Mouse (Mus musculus) liver, embryonic 13.5 days (tissue): ENCODE measurements around the gene Dcakd. TPM values are rescaled to one million over a fixed set of nuclear protein-coding genes. Genes with fewer than 3 reads are reported as not detected.

Experiments
- ATAC-seq: fragments of 200-750 bp; cut with Nextera tagmentation; 2 replicates; pipeline ENCODE4 v1.8.0; 2017; ENCODE audit warnings: low read depth, mild to moderate bottlenecking, moderate number of reproducible peaks, moderate library complexity
- DNase-seq: peaks from one replicate; pipeline ENCODE4 v3.0.0; 2022
- H3K27ac ChIP-seq: fragments of 300-500 bp; sonication (generic); 2 replicates; pipeline ENCODE4 v1.5.1; 2015; ENCODE audit warnings: moderate library complexity, mild to moderate bottlenecking, inconsistent platforms
- H3K27me3 ChIP-seq: fragments of 300-500 bp; sonication (generic); 2 replicates; pipeline ENCODE4 v1.6.1; 2015; ENCODE audit warnings: mild to moderate bottlenecking, inconsistent platforms
- H3K36me3 ChIP-seq: fragments of 300-500 bp; sonication (generic); 2 replicates; pipeline ENCODE4 v1.6.1; 2015; ENCODE audit warnings: mild to moderate bottlenecking, inconsistent platforms
- H3K4me1 ChIP-seq: fragments of 300-500 bp; sonication (generic); replicated peaks from 2 replicates; pipeline ENCODE4 v1.6.1; 2015; ENCODE audit warnings: inconsistent platforms
- H3K4me2 ChIP-seq: fragments of 300-500 bp; sonication (generic); 2 replicates; pipeline ENCODE4 v1.6.1; 2015; ENCODE audit warnings: inconsistent platforms, mild to moderate bottlenecking, moderate library complexity
- H3K4me3 ChIP-seq: fragments of 300-500 bp; sonication (generic); replicated peaks from 2 replicates; pipeline ENCODE4 v1.5.1; 2015; ENCODE audit warnings: mild to moderate bottlenecking, inconsistent platforms
- H3K9ac ChIP-seq: fragments of 300-500 bp; sonication (generic); 2 replicates; pipeline ENCODE4 v1.6.1; 2015; ENCODE audit warnings: mild to moderate bottlenecking, inconsistent platforms
- H3K9me3 ChIP-seq: fragments of 300-500 bp; sonication (generic); replicated peaks from 2 replicates; pipeline ENCODE4 v1.6.1; 2016; ENCODE audit warnings: inconsistent platforms
- WGBS: fragments of 180-500 bp; shearing (Covaris S2); methylation state at CpG from one replicate; pipeline ENCODE4 v1.1.7; 2015; ENCODE audit not compliant: insufficient replicate concordance; 5-methylcytosine and 5-hydroxymethylcytosine counted together
- polyA plus RNA-seq: library from polyadenylated mRNA; unstranded; fragments of >200 nt; fragmentation: Nextera tagmentation; extraction: Ambion mirVana; gene quantifications from 2 replicates; pipeline ENCODE4 v1.2.1, GENCODE M21; 2015

The Dcakd gene
- polyA plus RNA-seq, 1 experiment from 2014 or later: 29.9 TPM

DNA sequence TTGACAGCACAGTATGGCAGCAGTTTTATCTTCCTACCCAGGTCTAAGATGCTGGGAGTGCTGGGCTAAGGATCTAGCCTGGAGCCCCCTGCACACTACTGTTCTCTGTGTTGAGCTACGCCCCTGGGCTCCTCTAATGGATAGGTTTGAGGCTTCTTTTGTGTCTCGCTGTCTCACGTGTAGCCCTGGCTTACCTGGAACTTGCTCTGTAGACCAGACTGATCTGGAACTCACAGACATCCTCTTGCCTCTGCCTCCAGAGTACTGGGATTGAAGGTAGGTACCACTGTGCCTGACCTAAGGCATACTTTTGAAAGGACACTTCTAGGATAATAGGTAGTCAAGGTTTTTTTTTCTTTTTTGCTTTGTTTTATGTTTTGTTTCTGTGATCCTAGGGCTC lies 15.8 kb upstream of the Dcakd start:
- DNase-seq (no peak), ATAC-seq (no peak)
- no peak overlapping the region for H3K9ac ChIP-seq
- peaks cover 24% of the 10 kb centered on the region for H3K4me1 ChIP-seq
- no peak overlapping the region for H3K27ac ChIP-seq
- H3K27me3 ChIP-seq: no peaks in the 10 kb centered on the region
- WGBS: 96% methylated on average over 3 of the region's 3 CpGs
- no peak overlapping the region for H3K4me2 ChIP-seq
- H3K9me3 ChIP-seq: no peaks in the 10 kb centered on the region
- peaks cover 58% of the 10 kb centered on the region for H3K36me3 ChIP-seq
- H3K4me3 ChIP-seq: no peak overlapping the region

DNA sequence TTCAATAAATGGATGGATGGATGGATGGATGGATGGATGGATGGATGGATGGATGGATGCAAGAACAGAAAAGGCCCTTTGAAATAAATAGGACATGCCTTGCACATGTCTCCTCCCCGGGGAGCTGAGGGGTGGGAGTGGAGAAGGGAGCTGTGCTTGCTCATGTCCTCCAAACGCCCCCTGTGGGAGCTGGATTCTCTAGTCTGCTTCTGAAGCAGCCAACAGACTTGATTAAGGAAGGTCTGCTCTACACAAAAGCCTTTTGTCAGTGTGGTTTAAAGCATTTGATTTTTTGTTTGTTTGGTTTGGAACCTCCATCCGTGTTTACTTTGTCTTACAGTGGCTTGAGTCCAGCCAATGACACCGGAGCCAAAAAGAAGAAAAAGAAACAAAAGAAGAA lies 14.7 kb upstream of the Dcakd start:
- Histone ChIP-seq H3K27me3 (no peaks in the 10 kb centered on the region), H3K4me1 (peaks cover 35% of the 10 kb centered on the region), H3K9me3 (no peaks in the 10 kb centered on the region), H3K4me2 (no peak overlapping the region), H3K27ac (no peak overlapping the region), H3K36me3 (peaks cover 65% of the 10 kb centered on the region), H3K4me3 (no peak overlapping the region), H3K9ac (no peak overlapping the region)
- WGBS: 79% methylated on average over 4 of the region's 4 CpGs
- ATAC-seq: no peak
- no peak for DNase-seq

- ATAC-seq: no peak
- Histone ChIP-seq H3K36me3 (peaks cover 48% of the 10 kb centered on the region), H3K27me3 (no peaks in the 10 kb centered on the region), H3K27ac (no peak overlapping the region), H3K4me3 (no peak overlapping the region), H3K9ac (no peak overlapping the region), H3K4me1 (peaks cover 43% of the 10 kb centered on the region), H3K9me3 (no peaks in the 10 kb centered on the region), H3K4me2 (no peak overlapping the region)
- WGBS: 71% methylated on average over 6 of the region's 6 CpGs
- no peak for DNase-seq
Observed at GRCm38 (mm10) chr11:103038037-103038436, 9.9 kb upstream of the Dcakd start.

DNA sequence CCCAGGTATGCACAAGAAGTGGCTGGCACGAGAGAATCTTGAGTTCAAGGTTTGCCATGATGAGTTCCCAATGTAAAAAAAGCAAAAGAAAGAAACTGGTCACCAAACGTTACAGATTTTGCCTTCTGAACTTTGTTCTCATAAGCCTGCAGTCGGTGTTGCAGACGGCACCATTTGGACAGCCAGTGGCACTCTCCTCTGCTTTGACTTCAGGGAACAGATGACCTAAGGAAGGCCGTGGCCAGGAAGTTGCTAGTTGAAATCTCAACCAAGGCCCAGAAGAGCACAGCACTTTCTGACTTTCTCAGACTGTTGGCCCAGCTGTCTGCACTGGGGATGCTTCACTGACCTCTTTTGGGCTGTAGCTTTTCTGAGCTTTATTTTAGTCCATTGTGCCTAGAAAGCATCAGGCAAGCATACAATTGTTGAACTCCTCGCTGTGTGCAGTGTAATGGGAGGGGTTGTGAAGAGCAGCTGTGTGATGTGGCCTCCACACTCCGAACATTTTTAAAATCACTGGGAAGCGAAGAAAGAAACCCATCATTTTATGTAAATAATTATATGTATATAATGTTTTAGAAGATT lies 8.8 kb upstream of the Dcakd start:
- WGBS: 82% methylated on average over 8 of the region's 8 CpGs
- H3K27ac ChIP-seq: no peak overlapping the region
- H3K4me2 ChIP-seq: no peak overlapping the region
- no peak overlapping the region for H3K9ac ChIP-seq
- no peak overlapping the region for H3K4me3 ChIP-seq
- peaks cover 46% of the 10 kb centered on the region for H3K4me1 ChIP-seq
- DNase-seq (no peak), ATAC-seq (no peak)
- H3K27me3 ChIP-seq: no peaks in the 10 kb centered on the region
- peaks cover 41% of the 10 kb centered on the region for H3K36me3 ChIP-seq
- no peaks in the 10 kb centered on the region for H3K9me3 ChIP-seq

GRCm38 (mm10) chr11:103035007-103035406 lies 6.9 kb upstream of the Dcakd start:
- H3K9ac ChIP-seq: no peak overlapping the region
- H3K4me1 ChIP-seq: peaks cover 51% of the 10 kb centered on the region
- no peak overlapping the region for H3K4me3 ChIP-seq
- H3K9me3 ChIP-seq: no peaks in the 10 kb centered on the region
- H3K36me3 ChIP-seq: peaks cover 39% of the 10 kb centered on the region
- ATAC-seq (no peak), DNase-seq (no peak)
- H3K27ac ChIP-seq: no peak overlapping the region
- 81% methylated on average over 6 of the region's 6 CpGs for WGBS
- H3K27me3 ChIP-seq: no peaks in the 10 kb centered on the region
- no peak overlapping the region for H3K4me2 ChIP-seq

DNA sequence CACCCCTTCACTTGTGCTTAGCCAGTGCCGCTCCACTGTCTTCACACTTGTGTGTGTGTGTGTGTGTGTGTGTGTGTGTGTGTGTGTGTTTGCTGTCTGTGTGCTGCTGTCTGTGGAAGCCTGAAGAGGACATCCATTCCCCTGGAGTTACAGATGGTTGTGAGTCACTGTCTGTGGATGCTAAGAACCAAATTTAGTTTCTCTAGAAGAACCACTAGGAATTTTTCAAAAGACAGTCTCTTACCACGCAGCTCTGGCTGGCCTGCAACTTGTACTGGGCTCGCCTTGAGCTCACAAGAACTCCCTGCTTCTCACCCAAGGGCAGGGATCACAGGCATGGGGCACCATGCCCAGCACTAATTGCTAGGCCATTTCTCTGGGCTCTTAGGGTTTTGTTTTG lies 4.9 kb upstream of the Dcakd start:
- ATAC-seq: no peak
- Histone ChIP-seq H3K9me3 (no peaks in the 10 kb centered on the region), H3K36me3 (peaks cover 30% of the 10 kb centered on the region), H3K4me1 (peaks cover 42% of the 10 kb centered on the region), H3K27me3 (no peaks in the 10 kb centered on the region), H3K4me3 (no peak overlapping the region), H3K4me2 (no peak overlapping the region), H3K9ac (no peak overlapping the region), H3K27ac (0 out of 2 replicates have a peak overlapping the region, but pooled peaks have one; percentile 26)
- 72% methylated on average over 3 of the region's 3 CpGs for WGBS
- DNase-seq: no peak

DNA sequence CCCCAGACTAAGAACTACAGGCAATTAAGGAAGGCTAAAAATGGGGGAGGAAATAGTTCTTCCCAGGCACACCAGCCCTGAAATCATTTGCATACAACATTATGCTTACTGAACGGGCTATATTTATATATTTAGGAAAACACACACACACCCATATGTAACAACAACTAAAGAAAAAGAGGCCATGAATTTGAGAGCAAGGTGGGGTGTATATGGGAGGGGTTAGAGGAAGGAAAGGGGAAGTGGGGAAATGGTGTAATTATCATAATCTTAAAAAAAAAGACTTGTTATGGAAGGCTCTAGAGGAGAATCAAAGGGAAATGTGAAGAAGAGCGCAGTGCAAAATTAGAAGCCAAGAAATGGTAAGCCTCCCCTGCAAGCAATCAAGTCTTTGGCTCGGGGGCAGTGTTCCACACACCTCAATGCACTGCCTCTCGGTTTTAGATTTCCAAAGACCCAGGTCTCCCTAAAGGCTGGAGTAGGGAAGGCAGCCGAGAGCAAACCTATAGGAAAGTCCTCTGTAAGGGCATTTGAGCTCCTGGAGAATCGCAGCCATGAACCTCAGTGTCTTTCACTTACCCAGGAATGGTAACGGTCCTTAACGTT lies 460 bp downstream of the Dcakd start:
- Histone ChIP-seq H3K27ac (peak overlapping the region; percentile 92), H3K4me2 (peak overlapping the region; percentile 73), H3K27me3 (no peaks in the 10 kb centered on the region), H3K9me3 (no peaks in the 10 kb centered on the region), H3K36me3 (peaks cover 32% of the 10 kb centered on the region), H3K9ac (peak overlapping the region; percentile 83), H3K4me3 (peak overlapping the region; percentile 73), H3K4me1 (peaks cover 54% of the 10 kb centered on the region)
- WGBS: 9% methylated on average over 8 of the region's 8 CpGs
- no peak for ATAC-seq
- DNase-seq: no peak

- H3K4me3 ChIP-seq: peak overlapping the region; percentile 73
- H3K27ac ChIP-seq: peak overlapping the region; percentile 92
- no peak for DNase-seq
Observed at GRCm38 (mm10) chr11:103026901-103027300, 1.2 kb downstream of the Dcakd start.

DNA sequence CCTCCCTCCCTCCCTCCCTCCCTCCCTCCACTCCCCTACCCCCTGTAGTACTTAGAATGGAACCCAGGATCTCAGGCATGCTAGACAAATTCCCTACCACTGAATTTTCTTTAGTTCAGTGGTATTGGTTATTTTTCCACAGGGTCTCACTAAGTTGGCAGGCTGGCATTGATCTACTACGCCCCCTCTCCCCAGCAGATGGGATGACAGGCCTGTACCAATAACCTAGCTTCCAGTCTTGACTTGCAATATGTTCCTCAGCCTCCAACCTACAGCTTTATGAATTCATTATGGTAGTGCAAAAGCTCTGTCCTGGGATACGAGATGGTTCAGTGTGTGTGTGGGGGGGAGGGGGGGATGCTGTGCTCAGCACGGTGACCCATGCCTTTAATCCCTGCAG lies 4.2 kb downstream of the Dcakd start:
- H3K4me2 ChIP-seq: no peak overlapping the region
- DNase-seq: no peak
- 79% methylated on average over 3 of the region's 3 CpGs for WGBS
- no peak overlapping the region for H3K9ac ChIP-seq
- H3K4me1 ChIP-seq: peaks cover 23% of the 10 kb centered on the region
- no peak overlapping the region for H3K4me3 ChIP-seq
- peaks cover 49% of the 10 kb centered on the region for H3K36me3 ChIP-seq
- no peaks in the 10 kb centered on the region for H3K9me3 ChIP-seq
- no peak overlapping the region for H3K27ac ChIP-seq
- no peak for ATAC-seq
- no peaks in the 10 kb centered on the region for H3K27me3 ChIP-seq

More at GRCm38 (mm10) chr11:103026901-103027300, 1.2 kb downstream of the Dcakd start:
- Histone ChIP-seq H3K36me3 (peaks cover 35% of the 10 kb centered on the region), H3K9me3 (no peaks in the 10 kb centered on the region), H3K4me2 (peak overlapping the region; percentile 73), H3K27me3 (no peaks in the 10 kb centered on the region), H3K4me1 (peaks cover 50% of the 10 kb centered on the region), H3K9ac (peak overlapping the region; percentile 83)
- no peak for ATAC-seq
- 66% methylated on average over 3 of the region's 3 CpGs for WGBS

GRCm38 (mm10) chr11:103020713-103021335 lies 7.3 kb downstream of the Dcakd start:
- no peak overlapping the region for H3K9ac ChIP-seq
- no peaks in the 10 kb centered on the region for H3K27me3 ChIP-seq
- H3K4me2 ChIP-seq: no peak overlapping the region
- WGBS: 73% methylated on average over 3 of the region's 3 CpGs
- H3K4me1 ChIP-seq: peaks cover 14% of the 10 kb centered on the region
- no peak overlapping the region for H3K4me3 ChIP-seq
- no peaks in the 10 kb centered on the region for H3K9me3 ChIP-seq
- no peak for ATAC-seq
- peaks cover 39% of the 10 kb centered on the region for H3K36me3 ChIP-seq
- H3K27ac ChIP-seq: no peak overlapping the region
- DNase-seq: no peak

GRCm38 (mm10) chr11:103019325-103019724 lies 8.8 kb downstream of the Dcakd start:
- Histone ChIP-seq H3K4me1 (peaks cover 19% of the 10 kb centered on the region), H3K36me3 (peaks cover 26% of the 10 kb centered on the region), H3K9ac (no peak overlapping the region), H3K4me3 (no peak overlapping the region), H3K27ac (no peak overlapping the region), H3K4me2 (no peak overlapping the region), H3K9me3 (no peaks in the 10 kb centered on the region), H3K27me3 (no peaks in the 10 kb centered on the region)
- DNase-seq: no peak
- ATAC-seq: no peak
- WGBS: 76% methylated on average over 7 of the region's 7 CpGs

DNA sequence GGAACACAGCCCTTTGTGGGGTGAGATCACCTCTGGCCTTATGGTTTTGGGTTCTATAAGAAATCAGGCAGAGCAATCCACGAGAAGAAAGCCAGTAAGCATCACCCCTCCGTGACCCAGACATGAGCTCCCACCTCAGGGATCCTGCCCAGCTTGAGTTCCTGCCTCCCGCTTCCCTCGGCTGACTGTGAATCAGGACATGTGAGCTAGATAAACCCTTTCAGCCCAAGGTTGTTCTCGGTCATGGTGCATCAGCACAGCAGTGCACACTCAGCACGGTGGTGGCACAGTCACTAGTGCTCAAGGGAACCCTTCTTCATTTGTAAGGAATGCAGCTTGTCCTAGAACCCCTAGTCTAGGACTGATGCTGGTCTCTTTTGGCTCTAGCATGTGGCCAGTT lies 9.3 kb downstream of the Dcakd start:
- H3K4me2 ChIP-seq: no peak overlapping the region
- peaks cover 19% of the 10 kb centered on the region for H3K4me1 ChIP-seq
- no peak for DNase-seq
- H3K27ac ChIP-seq: no peak overlapping the region
- no peaks in the 10 kb centered on the region for H3K9me3 ChIP-seq
- 70% methylated on average over 6 of the region's 6 CpGs for WGBS
- H3K27me3 ChIP-seq: no peaks in the 10 kb centered on the region
- H3K36me3 ChIP-seq: peaks cover 22% of the 10 kb centered on the region; the same call in 1 of the 2 replicates
- no peak overlapping the region for H3K4me3 ChIP-seq
- no peak overlapping the region for H3K9ac ChIP-seq
- ATAC-seq: no peak
